Mouse (Mus musculus) macrophage (primary cell): ENCODE measurements around the gene Arhgap31. TPM values are rescaled to one million over a fixed set of nuclear protein-coding genes. Genes with fewer than 3 reads are reported as not detected.

ENCODE experiments used
- H3K27ac ChIP-seq: fragments of 350-480 bp; formaldehyde crosslinking; 2 replicates; pipeline ENCODE4 v1.9.0; 2021
- H3K36me3 ChIP-seq: fragments of 350-480 bp; formaldehyde crosslinking; 2 replicates; pipeline ENCODE4 v1.9.0; 2021; ENCODE audit errors: inconsistent target
- H3K4me3 ChIP-seq: fragments of 350-480 bp; formaldehyde crosslinking; 2 replicates; pipeline ENCODE4 v1.9.0; 2021; ENCODE audit errors: inconsistent target
- H3K79me2 ChIP-seq: fragments of 350-480 bp; formaldehyde crosslinking; 2 replicates; pipeline ENCODE4 v1.9.0; 2021; ENCODE audit errors: inconsistent target
- WGBS: methylation state at CpG from one replicate; pipeline ENCODE4 v1.1.7; 2026; ENCODE audit warnings: inconsistent platforms; ENCODE audit not compliant: missing documents; 5-methylcytosine and 5-hydroxymethylcytosine counted together
- polyA plus RNA-seq: library from polyadenylated mRNA; stranded (reverse); fragments of 250-400 nt; gene quantifications from 3 replicates; pipeline ENCODE4 v1.2.4, GENCODE M21; 2018; ENCODE audit warnings: inconsistent platforms

Gene Arhgap31
- polyA plus RNA-seq, 1 experiment from 2014 or later, result 40.3 TPM

DNA sequence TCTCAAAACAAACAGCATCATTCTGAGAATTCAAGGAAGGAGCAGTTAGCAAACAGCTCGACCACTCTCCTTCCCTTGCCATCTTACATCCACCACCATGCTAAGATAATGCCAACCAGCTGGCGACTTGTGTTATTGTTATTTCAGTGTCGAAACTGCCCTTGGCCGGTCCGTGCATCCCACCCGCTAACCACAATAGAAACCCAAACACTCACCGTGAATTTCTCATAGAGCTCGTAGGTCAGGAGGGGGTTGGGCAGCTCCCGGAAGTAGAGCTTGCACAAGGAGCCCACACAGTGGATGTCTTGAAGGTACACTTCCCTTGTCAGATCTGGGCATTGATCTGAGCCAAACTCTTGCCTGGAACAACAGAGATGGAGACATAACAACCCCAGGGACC is 76.4 kb downstream of the Arhgap31 start:
- Histone ChIP-seq H3K27ac (no peak overlapping the region), H3K36me3 (peaks cover 28% of the 10 kb centered on the region), H3K79me2 (no peaks in the 10 kb centered on the region; the same call in 1 of the 2 replicates), H3K4me3 (no peak overlapping the region)
- 13% methylated on average over 9 of the region's 9 CpGs for WGBS

- Histone ChIP-seq H3K27ac (no peak overlapping the region), H3K36me3 (peaks cover 28% of the 10 kb centered on the region), H3K4me3 (no peak overlapping the region), H3K79me2 (no peaks in the 10 kb centered on the region)
- 40% methylated on average over 8 of the region's 8 CpGs for WGBS
These were observed 77.2 kb downstream of the Arhgap31 start for GRCm38 (mm10) chr16:38635833-38636390.

GRCm38 (mm10) chr16:38632147-38632546 is 80.9 kb downstream of the Arhgap31 start:
- Histone ChIP-seq H3K79me2 (no peaks in the 10 kb centered on the region; the same call in 1 of the 2 replicates), H3K36me3 (peaks cover 12% of the 10 kb centered on the region; the same call in 1 of the 2 replicates), H3K27ac (no peak overlapping the region), H3K4me3 (no peak overlapping the region)
- 41% methylated on average over 5 of the region's 6 CpGs for WGBS

DNA sequence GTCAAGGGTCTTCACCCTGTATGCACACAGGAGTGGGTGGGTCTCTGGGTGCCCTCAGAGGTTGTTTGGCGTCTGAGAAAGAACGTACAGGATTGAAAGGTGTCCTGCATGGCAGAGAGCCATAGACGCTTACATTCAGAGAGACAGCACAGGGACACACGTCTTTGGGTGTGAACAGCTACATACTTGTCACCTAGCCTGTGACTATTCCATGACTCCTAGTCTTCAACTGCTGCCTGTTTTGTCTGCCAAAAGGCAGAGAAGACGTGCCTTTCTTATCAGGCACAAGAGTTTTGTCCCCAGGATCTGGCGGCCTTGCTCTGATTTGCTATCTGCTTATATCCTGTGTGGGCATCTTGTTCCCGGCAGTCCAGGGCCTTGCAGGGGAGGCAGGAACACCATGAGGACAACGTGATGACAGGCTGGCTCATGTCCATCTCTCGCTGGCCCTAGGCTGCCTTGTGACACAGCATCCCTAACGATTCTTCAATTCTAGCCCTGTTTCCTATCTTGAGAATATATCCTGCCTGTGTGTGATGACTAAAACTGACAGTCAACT is 87.2 kb downstream of the Arhgap31 start:
- H3K4me3 ChIP-seq, result no peak overlapping the region
- WGBS, result 92% methylated on average over 10 of the region's 10 CpGs
- peaks cover 39% of the 10 kb centered on the region for H3K36me3 ChIP-seq

GRCm38 (mm10) chr16:38625411-38625810 is 87.7 kb downstream of the Arhgap31 start:
- WGBS, result 91% methylated on average over 7 of the region's 7 CpGs
- H3K36me3 ChIP-seq, result peaks cover 41% of the 10 kb centered on the region
- no peak overlapping the region for H3K27ac ChIP-seq
- H3K4me3 ChIP-seq, result no peak overlapping the region
- H3K79me2 ChIP-seq, result no peaks in the 10 kb centered on the region; the same call in 1 of the 2 replicates

More for the DNA sequence above, 87.2 kb downstream of the Arhgap31 start:
- no peaks in the 10 kb centered on the region; the same call in 1 of the 2 replicates for H3K79me2 ChIP-seq
- no peak overlapping the region for H3K27ac ChIP-seq

- H3K79me2 ChIP-seq, result no peaks in the 10 kb centered on the region; the same call in 1 of the 2 replicates
- H3K36me3 ChIP-seq, result peaks cover 49% of the 10 kb centered on the region
- no peak overlapping the region for H3K4me3 ChIP-seq
- no peak overlapping the region for H3K27ac ChIP-seq
- 96% methylated on average over 11 of the region's 11 CpGs for WGBS
These were observed 88.8 kb downstream of the Arhgap31 start for GRCm38 (mm10) chr16:38624303-38624702.

- no peak overlapping the region for H3K4me3 ChIP-seq
- peaks cover 60% of the 10 kb centered on the region for H3K36me3 ChIP-seq
- no peak overlapping the region for H3K27ac ChIP-seq
- no peaks in the 10 kb centered on the region for H3K79me2 ChIP-seq
- 73% methylated on average over 2 of the region's 2 CpGs for WGBS
These were observed 90.8 kb downstream of the Arhgap31 start for GRCm38 (mm10) chr16:38622283-38622682.

- Histone ChIP-seq H3K36me3 (peaks cover 68% of the 10 kb centered on the region), H3K79me2 (no peaks in the 10 kb centered on the region), H3K4me3 (no peak overlapping the region), H3K27ac (no peak overlapping the region)
- 94% methylated on average over 16 of the region's 16 CpGs for WGBS
These were observed 92.2 kb downstream of the Arhgap31 start for GRCm38 (mm10) chr16:38620696-38621450.

- H3K27ac ChIP-seq, result no peak overlapping the region
- no peak overlapping the region for H3K4me3 ChIP-seq
- H3K36me3 ChIP-seq, result peaks cover 56% of the 10 kb centered on the region
- no peaks in the 10 kb centered on the region for H3K79me2 ChIP-seq
- WGBS, result 33% methylated on average over 6 of the region's 6 CpGs
These were observed 94.0 kb downstream of the Arhgap31 start for GRCm38 (mm10) chr16:38619054-38619453.

DNA sequence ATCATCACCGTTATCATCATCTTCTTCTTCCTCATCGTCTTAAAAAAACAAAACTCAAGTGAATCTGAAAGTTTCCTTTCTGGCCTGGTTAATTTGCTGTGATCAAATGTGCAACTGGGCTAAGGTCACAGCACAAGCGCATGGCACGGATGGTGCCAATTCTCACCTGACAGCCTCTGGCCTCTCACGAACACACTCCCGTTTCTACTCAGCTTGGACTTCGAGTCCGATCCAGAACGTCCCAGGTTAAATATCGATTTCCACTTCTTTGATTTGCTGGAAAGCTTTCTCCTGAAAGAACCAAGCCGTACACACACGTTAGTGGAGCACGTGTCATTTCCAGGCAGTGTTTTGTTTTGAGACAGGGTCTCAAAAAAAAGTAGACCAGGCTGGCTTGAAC is 95.1 kb downstream of the Arhgap31 start:
- Histone ChIP-seq H3K79me2 (no peaks in the 10 kb centered on the region), H3K36me3 (peaks cover 57% of the 10 kb centered on the region), H3K4me3 (no peak overlapping the region), H3K27ac (no peak overlapping the region)
- 97% methylated on average over 13 of the region's 13 CpGs for WGBS

GRCm38 (mm10) chr16:38613646-38614045 is 99.4 kb downstream of the Arhgap31 start:
- no peak overlapping the region for H3K27ac ChIP-seq
- WGBS, result 91% methylated on average over 6 of the region's 6 CpGs
- H3K36me3 ChIP-seq, result peaks cover 86% of the 10 kb centered on the region
- H3K4me3 ChIP-seq, result no peak overlapping the region
- no peaks in the 10 kb centered on the region for H3K79me2 ChIP-seq

- H3K27ac ChIP-seq, result no peak overlapping the region
- peaks cover 87% of the 10 kb centered on the region for H3K36me3 ChIP-seq
- WGBS, result 88% methylated on average over 5 of the region's 5 CpGs
- no peaks in the 10 kb centered on the region for H3K79me2 ChIP-seq
- H3K4me3 ChIP-seq, result no peak overlapping the region
These were observed 100.4 kb downstream of the Arhgap31 start for GRCm38 (mm10) chr16:38612646-38613045.

DNA sequence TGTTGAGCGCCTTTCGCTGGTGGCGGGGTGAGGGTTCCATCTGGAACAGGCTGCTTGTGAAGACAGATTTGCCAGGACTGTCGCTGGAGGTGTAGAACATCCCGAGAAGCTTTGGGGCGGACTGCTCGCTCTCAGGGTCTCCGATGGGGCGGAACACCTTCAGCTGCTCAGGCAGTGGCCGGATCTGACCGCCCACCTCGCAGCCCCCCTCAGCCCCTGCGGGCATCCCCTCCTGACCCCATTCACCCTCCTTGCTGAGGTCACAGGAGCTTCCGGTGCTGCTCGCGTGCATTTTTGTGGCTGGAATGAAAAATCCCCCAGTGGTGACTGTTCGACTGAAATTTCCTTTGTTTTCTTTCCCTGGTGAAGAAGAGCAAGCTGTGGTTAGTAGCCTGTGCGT is 104.0 kb downstream of the Arhgap31 start:
- no peaks in the 10 kb centered on the region for H3K79me2 ChIP-seq
- 93% methylated on average over 16 of the region's 18 CpGs for WGBS
- no peak overlapping the region for H3K27ac ChIP-seq
- H3K36me3 ChIP-seq, result peaks cover 93% of the 10 kb centered on the region
- H3K4me3 ChIP-seq, result no peak overlapping the region

DNA sequence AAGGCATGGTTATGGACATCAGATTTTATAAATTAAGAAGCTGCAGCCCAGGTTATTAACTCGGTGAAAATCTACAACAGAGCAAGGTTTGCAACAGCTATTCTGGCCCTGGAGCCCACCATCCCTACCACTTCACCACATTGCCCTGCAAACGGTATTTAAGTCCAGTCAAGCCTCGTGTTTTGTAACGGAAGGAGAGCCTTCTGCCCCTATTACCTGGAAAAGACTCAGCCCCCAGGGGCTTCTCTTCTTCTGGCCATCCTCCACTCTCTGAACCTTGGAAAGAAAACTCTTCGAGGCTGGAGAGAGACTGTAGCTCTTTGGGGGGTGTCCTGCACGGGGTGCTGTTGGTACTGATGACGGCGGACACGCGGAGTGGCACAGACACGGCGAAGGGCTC is 104.4 kb downstream of the Arhgap31 start:
- Histone ChIP-seq H3K36me3 (peaks cover 93% of the 10 kb centered on the region), H3K27ac (no peak overlapping the region), H3K4me3 (no peak overlapping the region), H3K79me2 (no peaks in the 10 kb centered on the region)
- WGBS, result 92% methylated on average over 12 of the region's 12 CpGs

- H3K4me3 ChIP-seq, result no peak overlapping the region
- 90% methylated on average over 7 of the region's 7 CpGs for WGBS
- no peaks in the 10 kb centered on the region for H3K79me2 ChIP-seq
- no peak overlapping the region for H3K27ac ChIP-seq
- peaks cover 93% of the 10 kb centered on the region for H3K36me3 ChIP-seq
These were observed 106.6 kb downstream of the Arhgap31 start for GRCm38 (mm10) chr16:38606509-38606908.
